Mouse (Mus musculus): ENCODE measurements around the gene Sult6b1.
A peak's percentile ranks its signal among the peaks of the same experiment; 100 is the strongest.

The Sult6b1 gene

DNA sequence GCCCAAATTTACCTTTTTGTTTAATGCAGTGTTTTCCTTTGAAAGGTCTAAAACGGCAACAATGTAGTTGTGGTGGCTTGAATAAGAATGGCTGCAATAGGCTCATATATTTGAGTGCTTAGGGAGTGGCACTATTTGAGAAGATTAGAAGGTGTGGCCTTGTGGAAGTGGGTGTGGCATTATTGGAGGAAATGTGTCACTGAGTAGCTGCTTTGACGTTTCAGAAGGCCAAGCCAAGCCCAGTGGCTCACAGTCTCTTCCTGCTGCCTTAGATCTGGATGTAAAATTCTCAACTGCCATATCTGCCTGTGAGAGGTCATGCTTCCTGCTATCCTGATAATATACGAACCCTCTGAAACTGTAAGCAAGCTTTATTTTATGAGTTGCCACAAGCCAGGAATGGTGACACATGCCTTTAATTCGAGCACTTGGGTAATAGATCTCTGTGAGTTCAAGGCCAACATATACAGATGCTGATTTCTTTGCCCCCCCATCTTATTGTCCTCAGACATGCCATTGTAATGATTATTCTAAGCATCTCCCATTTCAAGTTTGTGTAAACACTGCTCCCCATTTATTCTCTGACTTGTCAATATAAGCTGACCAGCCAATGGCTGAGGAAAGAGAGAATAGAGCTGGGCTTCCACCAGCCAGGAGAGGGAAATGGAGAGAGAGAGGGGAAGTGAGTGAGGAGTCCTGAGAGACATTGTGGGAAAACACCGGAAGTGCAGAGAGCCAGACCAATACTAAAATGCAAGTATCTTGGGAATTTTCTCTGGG is 21.3 kb downstream of the Sult6b1 start:
- DNase-seq (ENCODE audit: low read depth, low spot score): no peak

DNA sequence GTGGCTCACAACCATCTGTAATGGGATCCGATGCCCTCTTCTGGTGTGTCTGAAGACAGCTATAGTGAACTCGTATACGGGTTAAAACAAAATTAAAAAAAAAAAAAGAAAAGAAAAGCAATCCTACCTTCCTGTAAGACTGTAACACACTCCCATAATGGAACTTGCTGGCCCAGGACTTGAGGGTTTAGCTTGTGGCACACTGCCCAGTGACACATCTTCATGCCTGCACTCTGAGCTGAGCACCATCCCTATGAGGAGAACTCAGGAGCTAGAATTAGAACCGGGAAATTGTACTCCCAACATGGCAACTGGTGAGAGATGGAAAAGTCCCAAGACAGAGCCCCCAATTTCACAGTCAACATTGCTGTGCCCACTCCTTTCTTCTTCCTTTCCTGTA is 23.5 kb downstream of the Sult6b1 start:
- DNase-seq (ENCODE audit: low read depth, low spot score): no peak

DNA sequence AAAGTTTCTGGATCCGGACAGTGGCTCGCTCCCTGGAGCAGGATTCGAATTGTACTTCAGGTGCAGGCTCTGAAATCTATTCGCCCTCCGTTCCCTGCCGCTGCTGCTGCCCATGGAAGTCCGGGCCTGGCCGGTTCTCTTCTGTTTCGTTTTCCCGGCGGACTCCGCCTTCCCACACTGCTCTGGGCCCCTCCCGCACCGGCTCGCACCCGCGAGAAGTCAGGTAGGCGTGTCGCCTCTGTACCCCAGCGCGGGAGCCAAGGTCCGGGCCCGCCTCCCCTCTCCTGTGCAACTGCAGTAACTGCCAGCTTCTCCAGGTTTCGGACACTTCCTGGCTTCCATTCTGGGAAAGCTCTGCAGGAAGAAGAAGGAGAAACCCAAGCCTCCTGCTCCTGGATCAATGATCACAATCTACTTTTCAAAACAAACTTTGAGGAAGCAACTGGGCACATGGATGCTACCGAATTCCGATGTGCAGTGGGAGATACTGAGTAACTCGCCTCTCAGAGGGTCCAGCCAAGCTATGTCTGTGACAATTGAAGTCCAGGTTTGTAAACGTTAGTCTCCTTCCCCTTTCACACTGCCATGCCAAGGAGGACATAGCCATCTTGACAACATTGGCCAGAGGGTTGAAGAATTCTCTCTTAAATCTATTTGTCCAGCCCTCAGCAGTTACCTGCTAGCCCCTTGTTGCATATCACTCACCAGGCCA is 24.2 kb downstream of the Sult6b1 start, which contains the start of gene Eif2ak2:
Gene Eif2ak2 (minus strand): TSS at position 173 of the 712 bp plus-strand sequence.
- peak; percentile 64 for DNase-seq (ENCODE audit: low read depth, low spot score)

DNA sequence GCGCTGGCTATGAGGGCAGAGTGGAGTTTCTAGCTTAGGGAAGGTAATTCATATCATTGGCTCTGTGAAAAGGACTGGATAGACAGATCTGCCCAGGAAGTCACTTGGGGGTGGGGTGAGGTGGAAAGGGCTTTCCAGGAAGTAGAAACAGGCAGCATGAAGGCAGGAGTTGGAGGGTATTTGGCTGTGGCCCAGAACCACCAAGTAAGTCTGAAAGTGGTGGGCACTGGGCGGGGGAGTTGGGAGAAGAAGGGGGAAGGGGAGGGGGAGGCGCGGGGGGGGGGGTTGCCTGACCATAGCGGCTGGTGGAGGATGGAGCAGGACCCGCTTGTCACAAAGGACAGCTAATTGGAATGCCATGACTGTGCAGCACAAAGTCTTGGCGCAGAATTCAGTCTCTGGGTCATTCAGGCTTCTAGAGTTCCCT is 24.9 kb downstream of the Sult6b1 start:
- peak; percentile 9 for DNase-seq (ENCODE audit: low read depth, low spot score)

DNA sequence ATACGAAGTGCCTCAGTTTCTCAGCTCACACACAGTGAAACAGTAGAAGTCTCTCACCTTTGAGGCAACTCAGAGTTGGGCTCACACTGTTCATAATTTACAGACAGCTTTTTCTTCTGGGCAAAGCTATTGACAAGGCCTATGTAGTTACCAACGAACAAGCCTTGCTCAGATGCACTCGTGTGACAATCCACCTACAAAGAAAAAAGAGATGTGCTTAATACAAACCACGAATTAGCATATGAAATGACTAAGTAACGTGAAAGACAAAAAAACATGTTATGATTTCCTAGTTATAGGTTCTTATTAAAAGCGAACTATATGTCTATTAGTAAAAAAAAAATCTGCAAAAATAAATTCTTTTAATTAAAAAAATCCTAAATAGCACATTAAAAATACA is 32.9 kb downstream of the Sult6b1 start:
- no peak for DNase-seq (ENCODE audit: low read depth, low spot score)

DNA sequence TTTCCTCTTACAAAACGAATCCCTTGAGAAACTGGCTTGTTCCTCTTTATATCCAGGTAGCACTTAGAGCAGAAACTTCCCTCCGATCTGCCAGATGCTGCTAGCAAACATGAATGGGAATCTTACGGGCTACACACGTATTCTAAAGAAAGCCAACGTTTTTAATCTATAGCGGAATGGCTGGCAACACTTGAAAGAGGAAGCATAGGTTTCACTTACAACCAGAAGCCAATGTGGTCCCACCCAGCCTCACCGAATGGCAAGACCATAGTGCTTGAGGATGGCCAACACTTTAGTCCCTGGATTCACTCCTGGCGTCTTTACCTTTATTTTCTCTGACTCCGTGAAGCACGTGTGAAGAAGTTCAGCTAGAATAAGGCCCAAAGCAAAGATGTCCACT is 50.5 kb downstream of the Sult6b1 start:
- DNase-seq (ENCODE audit: low read depth, low spot score): no peak

DNA sequence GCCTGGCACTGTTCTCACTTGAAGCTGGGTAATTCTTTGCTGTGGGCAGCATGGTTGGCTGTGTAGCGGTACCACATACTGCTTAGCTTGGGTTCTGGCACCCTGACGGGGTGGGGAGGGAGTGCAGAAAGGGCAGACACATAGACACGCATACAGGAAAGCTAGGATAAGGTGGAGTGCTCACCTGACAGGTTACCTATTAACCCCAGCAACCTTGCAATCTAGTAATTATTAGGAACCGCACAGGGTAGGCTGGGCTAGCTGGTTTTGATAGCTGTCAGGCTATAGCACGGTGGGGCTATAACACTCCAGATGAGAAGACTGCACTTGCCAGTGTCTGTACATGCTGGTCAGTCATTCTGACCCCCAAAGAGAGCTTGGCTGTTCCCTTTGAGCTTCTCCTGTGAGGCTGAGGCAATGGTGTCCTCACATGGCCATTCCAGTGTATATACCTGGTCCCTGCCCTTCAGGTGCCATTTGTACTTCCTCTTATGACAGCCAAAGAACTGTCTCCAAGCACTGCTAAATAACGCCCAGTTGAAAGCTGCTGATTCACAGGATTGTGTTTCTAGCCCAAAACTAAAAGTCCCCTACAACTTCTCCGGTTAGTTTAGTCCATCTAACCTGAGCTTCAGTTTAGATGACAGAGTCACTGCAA is 64.4 kb downstream of the Sult6b1 start:
- no peak for DNase-seq (ENCODE audit: low read depth, low spot score)

DNA sequence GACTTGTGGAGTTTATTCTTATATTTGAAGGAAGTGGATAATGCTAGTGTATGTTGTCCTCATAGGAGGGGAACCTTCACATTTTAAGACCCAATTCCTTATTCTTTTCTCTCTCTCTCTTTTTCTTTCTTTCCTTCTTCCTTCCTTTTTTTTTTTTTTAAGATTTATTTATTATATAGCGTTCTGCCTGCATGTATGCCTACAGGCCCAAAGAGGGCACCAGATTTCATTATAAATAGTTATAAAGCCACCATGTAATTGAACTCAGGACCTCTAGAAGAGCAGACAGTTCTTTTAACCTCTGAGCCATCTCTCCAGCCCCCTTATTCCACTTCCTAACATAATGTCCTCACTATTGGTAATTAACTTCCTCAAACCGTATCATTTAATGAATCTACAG is 70.7 kb downstream of the Sult6b1 start:
- DNase-seq (ENCODE audit: low read depth, low spot score): peak; percentile 6

DNA sequence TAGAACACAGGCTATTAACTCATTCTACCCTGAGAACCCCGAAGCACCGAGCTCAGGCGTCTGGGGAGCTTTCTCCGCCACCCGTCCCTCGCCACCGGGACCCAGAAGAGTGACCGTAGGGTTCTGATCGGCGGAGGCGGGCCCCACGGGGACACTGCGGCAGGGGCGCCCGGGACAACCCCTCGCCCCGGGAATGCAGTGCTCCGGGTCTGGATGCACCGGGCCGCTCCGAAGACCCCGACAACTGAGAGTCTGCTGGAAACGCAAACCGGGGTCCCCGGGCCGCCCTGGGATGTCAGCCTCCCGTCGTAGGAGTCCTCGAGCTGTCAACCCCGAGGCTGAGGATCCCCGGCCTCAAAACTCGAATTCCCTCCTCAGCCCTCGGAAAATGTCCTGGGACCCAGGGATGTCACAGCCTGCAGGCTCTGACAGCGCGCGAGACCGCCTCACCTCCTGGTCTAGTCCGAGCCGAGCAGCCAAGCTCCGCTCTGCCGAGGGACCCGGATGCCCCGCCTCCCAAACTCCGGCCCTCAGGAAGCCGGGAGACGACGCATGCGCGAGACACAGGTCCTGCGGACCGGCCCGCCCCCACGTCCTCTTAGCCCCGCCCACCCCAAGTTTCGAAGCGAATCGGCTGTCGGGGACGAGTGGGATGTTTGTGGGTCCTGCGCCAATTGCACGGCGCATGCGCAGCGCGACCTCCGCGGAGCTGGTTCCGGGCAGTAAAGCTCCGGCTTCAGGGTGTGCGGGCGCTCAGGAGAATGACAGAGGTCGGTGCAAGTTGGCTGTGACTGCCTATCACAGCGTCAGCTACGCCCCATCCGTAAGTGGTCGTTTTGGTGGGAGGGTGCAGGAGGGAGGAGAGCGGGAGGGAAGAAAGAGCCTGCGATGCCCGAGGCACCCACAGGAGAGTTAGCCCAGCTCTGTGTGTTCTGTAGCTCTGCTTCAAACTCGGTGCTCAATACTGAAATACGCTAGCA is 71.6 kb downstream of the Sult6b1 start, which contains the start of the genes Heatr5b and Gpatch11:
Gene Heatr5b (minus strand): TSS at position 509 of the 980 bp plus-strand sequence.
Gene Gpatch11 (plus strand): TSS at position 712 of the 980 bp plus-strand sequence.
- peak; percentile 99 for DNase-seq (ENCODE audit: low read depth, low spot score)
